Mouse (Mus musculus): Measurements from ENCODE around the gene 1700001L19Rik. TPM values are rescaled to one million over a fixed set of nuclear protein-coding genes. Genes with fewer than 3 reads are reported as not detected.
A peak's percentile ranks its signal among the peaks of the same experiment; 100 is the strongest.

1700001L19Rik gene
- polyA plus RNA-seq, 1 experiment from 2014 or later, result 5.9 TPM

GRCm38 (mm10) chr13:68582517-68582780 lies 14.8 kb upstream of the 1700001L19Rik start:
- H3K36me3 ChIP-seq, result peaks cover 43% of the 10 kb centered on the region
- H3K4me1 ChIP-seq, result peaks cover 28% of the 10 kb centered on the region
- peak overlapping the region; percentile 78 for H3K9ac ChIP-seq (replicated peaks)
- ATAC-seq (ENCODE audit: low FRiP score), result peak; percentile 18
- H3K4me3 ChIP-seq (replicated peaks), result peak overlapping the region; percentile 95
- H3K27ac ChIP-seq (replicated peaks), result peak overlapping the region; percentile 86
- no peaks in the 10 kb centered on the region for H3K9me3 ChIP-seq (replicated peaks)
- WGBS, result under 1% methylated on average over 11 of the region's 11 CpGs
- H3K4me2 ChIP-seq, result peak overlapping the region; percentile 92
- no peaks in the 10 kb centered on the region for H3K27me3 ChIP-seq (replicated peaks)

- H3K36me3 ChIP-seq, result peaks cover 51% of the 10 kb centered on the region
- WGBS, result 97% methylated on average over 11 of the region's 11 CpGs
- no peak overlapping the region for H3K4me3 ChIP-seq (replicated peaks)
- H3K27ac ChIP-seq (replicated peaks), result no peak overlapping the region
- H3K4me1 ChIP-seq, result peaks cover 28% of the 10 kb centered on the region
- no peak overlapping the region for H3K4me2 ChIP-seq
- H3K9me3 ChIP-seq (replicated peaks), result no peaks in the 10 kb centered on the region
- no peak for ATAC-seq (ENCODE audit: low FRiP score)
- no peaks in the 10 kb centered on the region for H3K27me3 ChIP-seq (replicated peaks)
- H3K9ac ChIP-seq (replicated peaks), result no peak overlapping the region
These were observed 13.3 kb upstream of the 1700001L19Rik start for GRCm38 (mm10) chr13:68583961-68584360.

GRCm38 (mm10) chr13:68585441-68585840 lies 11.8 kb upstream of the 1700001L19Rik start:
- H3K9ac ChIP-seq (replicated peaks), result no peak overlapping the region
- no peak overlapping the region for H3K27ac ChIP-seq (replicated peaks)
- no peak overlapping the region for H3K4me3 ChIP-seq (replicated peaks)
- H3K9me3 ChIP-seq (replicated peaks), result no peaks in the 10 kb centered on the region
- peaks cover 64% of the 10 kb centered on the region for H3K36me3 ChIP-seq
- no peaks in the 10 kb centered on the region for H3K27me3 ChIP-seq (replicated peaks)
- H3K4me1 ChIP-seq, result peaks cover 26% of the 10 kb centered on the region
- no peak overlapping the region for H3K4me2 ChIP-seq
- WGBS, result 86% methylated on average over 7 of the region's 7 CpGs
- ATAC-seq (ENCODE audit: low FRiP score), result no peak

GRCm38 (mm10) chr13:68588352-68588751 lies 8.9 kb upstream of the 1700001L19Rik start:
- H3K4me1 ChIP-seq, result 0 out of 2 replicates have a peak, but pooled peaks cover 7% of the 10 kb centered on the region
- no peaks in the 10 kb centered on the region for H3K27me3 ChIP-seq (replicated peaks)
- H3K4me2 ChIP-seq, result no peak overlapping the region
- H3K9me3 ChIP-seq (replicated peaks), result no peaks in the 10 kb centered on the region
- peaks cover 91% of the 10 kb centered on the region for H3K36me3 ChIP-seq
- no peak overlapping the region for H3K4me3 ChIP-seq (replicated peaks)
- ATAC-seq (ENCODE audit: low FRiP score), result no peak
- no peak overlapping the region for H3K9ac ChIP-seq (replicated peaks)
- H3K27ac ChIP-seq (replicated peaks), result no peak overlapping the region

- peak; percentile 6; the same call in 1 of the 2 replicates for ATAC-seq (ENCODE audit: low FRiP score)
- peaks cover 5% of the 10 kb centered on the region for H3K4me1 ChIP-seq
- H3K4me2 ChIP-seq, result no peak overlapping the region
- H3K9me3 ChIP-seq (replicated peaks), result no peaks in the 10 kb centered on the region
- H3K27ac ChIP-seq (replicated peaks), result no peak overlapping the region
- 84% methylated on average over 1 of the region's 1 CpGs for WGBS
- no peaks in the 10 kb centered on the region for H3K27me3 ChIP-seq (replicated peaks)
- peaks cover 49% of the 10 kb centered on the region for H3K36me3 ChIP-seq
- H3K9ac ChIP-seq (replicated peaks), result no peak overlapping the region
- H3K4me3 ChIP-seq (replicated peaks), result no peak overlapping the region
These were observed 3.4 kb upstream of the 1700001L19Rik start for GRCm38 (mm10) chr13:68593797-68594196.

- Histone ChIP-seq H3K9me3 (replicated peaks) (no peaks in the 10 kb centered on the region), H3K27ac (replicated peaks) (no peak overlapping the region), H3K36me3 (peaks cover 12% of the 10 kb centered on the region), H3K9ac (replicated peaks) (0 out of 2 replicates have a peak overlapping the region, but pooled peaks have one; percentile 21), H3K4me2 (peak overlapping the region; percentile 57), H3K27me3 (replicated peaks) (no peaks in the 10 kb centered on the region), H3K4me1 (peaks cover 17% of the 10 kb centered on the region), H3K4me3 (replicated peaks) (peak overlapping the region; percentile 28)
- ATAC-seq (ENCODE audit: low FRiP score), result no peak
- WGBS, result 14% methylated on average over 13 of the region's 13 CpGs
These were observed 446 bp downstream of the 1700001L19Rik start for GRCm38 (mm10) chr13:68597667-68598066.

GRCm38 (mm10) chr13:68598953-68599352 lies 1.7 kb downstream of the 1700001L19Rik start:
- Histone ChIP-seq H3K36me3 (peaks cover 4% of the 10 kb centered on the region; the same call in 1 of the 2 replicates), H3K4me3 (replicated peaks) (no peak overlapping the region), H3K4me1 (peaks cover 17% of the 10 kb centered on the region), H3K27me3 (replicated peaks) (no peaks in the 10 kb centered on the region), H3K9ac (replicated peaks) (no peak overlapping the region), H3K9me3 (replicated peaks) (no peaks in the 10 kb centered on the region), H3K27ac (replicated peaks) (no peak overlapping the region), H3K4me2 (no peak overlapping the region)
- ATAC-seq (ENCODE audit: low FRiP score), result no peak

- H3K9ac ChIP-seq (replicated peaks), result no peak overlapping the region
- H3K27me3 ChIP-seq (replicated peaks), result no peaks in the 10 kb centered on the region
- ATAC-seq (ENCODE audit: low FRiP score), result peak; percentile 59
- H3K4me1 ChIP-seq, result peaks cover 22% of the 10 kb centered on the region
- WGBS, result 9% methylated on average over 6 of the region's 6 CpGs
- no peaks in the 10 kb centered on the region for H3K36me3 ChIP-seq
- H3K27ac ChIP-seq (replicated peaks), result peak overlapping the region; percentile 54
- H3K4me3 ChIP-seq (replicated peaks), result no peak overlapping the region
- peak overlapping the region; percentile 26; the same call in 1 of the 2 replicates for H3K4me2 ChIP-seq
- no peaks in the 10 kb centered on the region for H3K9me3 ChIP-seq (replicated peaks)
These were observed 4.0 kb downstream of the 1700001L19Rik start for GRCm38 (mm10) chr13:68601184-68601583.

GRCm38 (mm10) chr13:68603085-68603484 lies 5.9 kb downstream of the 1700001L19Rik start:
- H3K27ac ChIP-seq (replicated peaks), result no peak overlapping the region
- no peak overlapping the region for H3K4me2 ChIP-seq
- no peak for ATAC-seq (ENCODE audit: low FRiP score)
- no peak overlapping the region for H3K4me3 ChIP-seq (replicated peaks)
- H3K9me3 ChIP-seq (replicated peaks), result no peaks in the 10 kb centered on the region
- no peak overlapping the region for H3K9ac ChIP-seq (replicated peaks)
- no peaks in the 10 kb centered on the region for H3K36me3 ChIP-seq
- peaks cover 22% of the 10 kb centered on the region for H3K4me1 ChIP-seq
- 83% methylated on average over 6 of the region's 6 CpGs for WGBS
- no peaks in the 10 kb centered on the region for H3K27me3 ChIP-seq (replicated peaks)

- H3K4me1 ChIP-seq, result peaks cover 25% of the 10 kb centered on the region
- peak overlapping the region; percentile 35 for H3K4me3 ChIP-seq (replicated peaks)
- no peaks in the 10 kb centered on the region for H3K36me3 ChIP-seq
- H3K27me3 ChIP-seq (replicated peaks), result no peaks in the 10 kb centered on the region
- H3K9me3 ChIP-seq (replicated peaks), result no peaks in the 10 kb centered on the region
- peak; percentile 84 for ATAC-seq (ENCODE audit: low FRiP score)
- peak overlapping the region; percentile 57 for H3K4me2 ChIP-seq
- H3K27ac ChIP-seq (replicated peaks), result no peak overlapping the region
- WGBS, result 4% methylated on average over 10 of the region's 11 CpGs
- H3K9ac ChIP-seq (replicated peaks), result peak overlapping the region; percentile 17; the same call in 1 of the 2 replicates
These were observed 8.5 kb downstream of the 1700001L19Rik start for GRCm38 (mm10) chr13:68605689-68606126.

GRCm38 (mm10) chr13:68607652-68608405 lies 10.6 kb downstream of the 1700001L19Rik start:
- Histone ChIP-seq H3K27me3 (replicated peaks) (no peaks in the 10 kb centered on the region), H3K9me3 (replicated peaks) (no peaks in the 10 kb centered on the region), H3K4me2 (peak overlapping the region; percentile 32), H3K27ac (replicated peaks) (peak overlapping the region; percentile 5; the same call in 1 of the 2 replicates), H3K4me3 (replicated peaks) (no peak overlapping the region), H3K4me1 (peaks cover 13% of the 10 kb centered on the region), H3K9ac (replicated peaks) (no peak overlapping the region), H3K36me3 (no peaks in the 10 kb centered on the region)
- ATAC-seq (ENCODE audit: low FRiP score), result peak; percentile 58
- WGBS, result 57% methylated on average over 21 of the region's 21 CpGs

GRCm38 (mm10) chr13:68622792-68623191 lies 25.6 kb downstream of the 1700001L19Rik start:
- Histone ChIP-seq H3K27ac (replicated peaks) (no peak overlapping the region), H3K9ac (replicated peaks) (no peak overlapping the region), H3K27me3 (replicated peaks) (no peaks in the 10 kb centered on the region), H3K36me3 (no peaks in the 10 kb centered on the region), H3K4me1 (no peaks in the 10 kb centered on the region), H3K9me3 (replicated peaks) (no peaks in the 10 kb centered on the region), H3K4me3 (replicated peaks) (no peak overlapping the region), H3K4me2 (no peak overlapping the region)
- peak; percentile 93 for ATAC-seq (ENCODE audit: low FRiP score)
- WGBS, result 54% methylated on average over 6 of the region's 6 CpGs

Measured in neural tube, embryonic 15.5 days (tissue).